Mouse (Mus musculus): ENCODE data around the gene Nasp.

DNA sequence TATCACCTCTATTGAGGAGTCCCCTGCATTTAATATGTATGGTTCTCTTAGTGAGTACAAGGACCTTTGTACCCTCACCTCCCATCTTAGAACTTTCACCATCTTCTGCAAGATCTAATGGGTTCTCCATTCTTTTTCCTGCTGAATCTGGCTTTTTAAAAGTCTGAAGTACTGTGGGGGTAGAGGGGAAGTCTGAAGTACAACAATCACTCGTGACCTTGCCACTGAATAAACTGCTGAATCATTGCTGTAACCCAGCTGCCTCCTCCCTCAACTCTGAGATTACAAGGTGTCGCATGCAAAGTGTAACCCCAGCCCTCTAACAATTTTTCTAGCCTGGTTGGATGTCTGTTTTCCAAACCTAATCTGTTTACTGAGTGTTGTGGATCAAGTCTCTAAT, 27.4 kb upstream of the Nasp start:
- TF ChIP-seq CTCF (IDR thresholded peaks at IDR 0.05; ENCODE audit: low read depth, low read length) (no peak), POLR2A (IDR thresholded peaks at IDR 0.05; ENCODE audit: borderline replicate concordance, low read depth, low read length) (no peak)

Measured in bone marrow macrophage, adult 2 months (primary cell).